Mouse (Mus musculus) embryonic facial prominence, embryonic 11.5 days (tissue): ENCODE results near the gene CT030661.1. TPM values are rescaled to one million over a fixed set of nuclear protein-coding genes. Genes with fewer than 3 reads are reported as not detected.
A peak's percentile ranks its signal among the peaks of the same experiment; 100 is the strongest.
"Not testable (repeated sequence)": the region's sequence is repeated elsewhere in the genome, so short reads cannot be mapped to it uniquely, and the experiment has no call there.

ENCODE experiments used
- ATAC-seq: fragments of 200-750 bp; cut with Nextera tagmentation; replicated peaks from 2 replicates; pipeline ENCODE4 v1.8.0; 2017; ENCODE audit warnings: low read depth; ENCODE audit not compliant: insufficient number of reproducible peaks, low FRiP score, low TSS enrichment
- DNase-seq: peaks from one replicate; pipeline ENCODE4 v3.0.0-alpha.2; 2015; ENCODE audit warnings: low spot score
- H3K27ac ChIP-seq: fragments of 300-500 bp; sonication (generic); replicated peaks from 2 replicates; pipeline ENCODE4 v1.5.1; 2014; ENCODE audit warnings: mild to moderate bottlenecking, low read depth, low read length, control low read depth
- H3K27me3 ChIP-seq: fragments of 300-500 bp; sonication (generic); 2 replicates; pipeline ENCODE4 v1.6.1; 2014; ENCODE audit warnings: mild to moderate bottlenecking, low read length, moderate library complexity, mixed read lengths; ENCODE audit not compliant: control insufficient read depth, insufficient read depth
- H3K36me3 ChIP-seq: fragments of 300-500 bp; sonication (generic); replicated peaks from 2 replicates; pipeline ENCODE4 v1.6.1; 2014; ENCODE audit warnings: low read depth, mild to moderate bottlenecking, low read length, moderate library complexity, mixed read lengths; ENCODE audit not compliant: control insufficient read depth, insufficient read depth
- H3K4me1 ChIP-seq: fragments of 300-500 bp; sonication (generic); 2 replicates; pipeline ENCODE4 v1.6.1; 2014; ENCODE audit warnings: low read length, mixed read lengths; ENCODE audit not compliant: control insufficient read depth, insufficient read depth
- H3K4me2 ChIP-seq: fragments of 300-500 bp; sonication (generic); 2 replicates; pipeline ENCODE4 v1.6.1; 2014; ENCODE audit warnings: low read depth, mild to moderate bottlenecking, control low read depth, low read length, moderate library complexity
- H3K4me3 ChIP-seq: fragments of 300-500 bp; sonication (generic); 2 replicates; pipeline ENCODE4 v1.5.1; 2014; ENCODE audit warnings: low read depth, low read length, control low read depth
- H3K9ac ChIP-seq: fragments of 300-500 bp; sonication (generic); replicated peaks from 2 replicates; pipeline ENCODE4 v1.6.1; 2014; ENCODE audit warnings: mild to moderate bottlenecking, control low read depth, low read length
- H3K9me3 ChIP-seq: fragments of 300-500 bp; sonication (generic); replicated peaks from 2 replicates; pipeline ENCODE4 v1.6.1; 2016; ENCODE audit warnings: mild to moderate bottlenecking, low read length, inconsistent platforms, mixed read lengths; ENCODE audit not compliant: control insufficient read depth
- WGBS: fragments of 180-500 bp; shearing (Covaris S2); extraction: QIAGEN DNeasy Blood & Tissue Kit; methylation state at CpG from one replicate; pipeline ENCODE4 v1.1.7; 2014; 5-methylcytosine and 5-hydroxymethylcytosine counted together
- polyA plus RNA-seq: library from polyadenylated mRNA; unstranded; fragments of >200 nt; fragmentation: Nextera tagmentation; extraction: Ambion mirVana; gene quantifications from 2 replicates; pipeline ENCODE4 v1.2.1, GENCODE M21; 2014

The CT030661.1 gene
- 13.9 and 16.5 TPM in 2 replicates for polyA plus RNA-seq

GRCm38 (mm10) chr17:22314730-22315226 lies at the start of gene CT030661.1:
TSS of gene CT030661.1 (minus strand) at chr17:22314837.
- ATAC-seq (peak; percentile 98), DNase-seq (peak; percentile 98)
- WGBS = under 1% methylated on average over 20 of the region's 20 CpGs
- H3K27ac ChIP-seq, H3K9me3 ChIP-seq, H3K4me1 ChIP-seq, H3K27me3 ChIP-seq, H3K36me3 ChIP-seq: not testable (repeated sequence)
- H3K9ac ChIP-seq = peak within 1 kb of the TSS; percentile 58
- peak within 1 kb of the TSS; percentile 51 for H3K4me3 ChIP-seq
- peak within 1 kb of the TSS; percentile 33 for H3K4me2 ChIP-seq

DNA sequence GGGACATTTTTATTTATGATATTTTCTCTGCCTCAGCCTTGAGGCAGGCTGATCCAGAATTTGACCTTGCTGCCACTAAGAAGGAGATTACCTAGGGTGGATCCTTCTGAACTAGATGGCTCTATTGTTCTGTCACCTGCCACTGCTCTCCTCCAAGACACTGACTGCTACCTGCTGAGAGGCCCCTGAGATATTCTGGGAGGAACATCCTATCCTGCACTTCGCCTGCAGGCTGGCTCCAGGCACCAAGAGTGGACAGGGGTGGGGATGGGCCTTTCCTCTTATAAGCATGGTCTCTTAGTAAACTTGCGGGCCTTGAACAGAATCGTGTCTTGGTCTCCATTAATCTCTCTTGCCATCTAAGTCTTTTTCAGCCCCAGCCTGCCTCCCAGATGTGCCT lies 49.3 kb upstream of the CT030661.1 start:
- no peak overlapping the region for H3K9ac ChIP-seq
- no peaks in the 10 kb centered on the region for H3K4me1 ChIP-seq
- no peaks in the 10 kb centered on the region for H3K27me3 ChIP-seq
- no peak overlapping the region for H3K27ac ChIP-seq
- 94% methylated on average over 3 of the region's 3 CpGs for WGBS
- DNase-seq = no peak
- no peak for ATAC-seq
- H3K4me3 ChIP-seq = no peak overlapping the region
- H3K4me2 ChIP-seq = no peak overlapping the region
- no peaks in the 10 kb centered on the region for H3K36me3 ChIP-seq
- no peaks in the 10 kb centered on the region for H3K9me3 ChIP-seq

DNA sequence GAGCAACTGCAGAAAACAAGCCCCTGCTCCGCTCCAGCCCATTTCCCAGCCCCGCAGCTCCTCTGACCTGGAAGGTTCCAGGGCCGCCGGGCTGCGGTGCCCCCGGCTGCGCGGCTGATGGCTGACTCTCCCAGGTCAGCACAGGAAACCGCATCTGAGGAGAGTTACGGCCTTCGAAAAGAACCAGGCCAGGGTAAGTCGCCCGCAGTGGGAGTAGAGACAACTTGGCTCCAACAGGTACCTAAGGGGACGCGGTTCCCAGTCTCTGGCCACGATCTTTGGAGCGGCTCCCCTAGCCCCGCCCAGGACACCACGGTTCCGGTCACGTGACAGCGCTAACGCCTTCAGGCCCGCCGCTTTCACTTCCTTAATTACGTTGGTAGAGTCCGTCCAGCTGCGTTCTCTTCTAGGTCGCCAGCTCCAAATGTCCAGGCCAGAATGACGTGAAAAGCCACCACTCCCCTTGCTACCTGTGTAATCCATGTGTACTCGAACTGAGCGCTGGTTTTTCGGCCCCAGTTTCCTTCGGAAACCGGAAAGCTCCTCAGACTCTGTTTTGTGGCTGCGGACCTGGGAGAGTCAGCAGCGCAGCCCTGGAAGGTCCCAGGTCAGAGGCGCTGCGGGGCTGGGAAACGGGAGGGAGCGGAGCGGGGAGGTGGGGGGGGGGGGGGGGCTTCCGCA lies 46.6 kb upstream of the CT030661.1 start, which contains the start of the genes Zfp944 and Zfp758:
TSS of gene Zfp944 (minus strand) at position 300 of the 681 bp plus-strand sequence.
TSS of gene Zfp758 (plus strand) at position 353 of the 681 bp plus-strand sequence.
- H3K4me1 ChIP-seq, H3K27me3 ChIP-seq, H3K27ac ChIP-seq, H3K36me3 ChIP-seq, H3K9me3 ChIP-seq: not testable (repeated sequence)
- Histone ChIP-seq H3K4me3 (peak within 1 kb of the TSS; percentile 58), H3K4me2 (peak within 1 kb of the TSS; percentile 36), H3K9ac (peak within 1 kb of the TSS; percentile 61)
- DNase-seq (peak; percentile 53), ATAC-seq (peak; percentile 98)
- WGBS = under 1% methylated on average over 21 of the region's 43 CpGs

DNA sequence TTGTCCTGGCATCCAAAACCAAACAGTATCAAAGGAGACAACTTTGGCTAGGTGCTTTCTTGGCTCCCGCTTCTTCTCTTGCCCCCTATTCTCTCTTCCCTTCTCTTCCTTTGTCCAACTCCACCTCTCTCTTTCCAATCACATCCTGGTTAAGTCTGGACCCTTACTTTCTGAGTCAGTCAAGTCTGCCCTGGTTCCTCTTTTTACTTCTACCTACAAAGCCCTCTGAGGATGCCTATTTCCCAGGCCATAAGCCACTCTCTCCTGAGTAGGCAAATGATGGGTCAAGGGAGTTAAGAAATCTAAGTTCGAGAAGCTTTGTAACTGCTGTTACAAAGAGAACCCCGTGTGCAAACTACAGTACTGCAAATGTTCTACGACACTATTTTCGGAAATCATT lies 45.9 kb upstream of the CT030661.1 start:
- 29% methylated on average over 5 of the region's 5 CpGs for WGBS
- Histone ChIP-seq H3K4me2 (peak overlapping the region; percentile 32), H3K27me3 (no peaks in the 10 kb centered on the region), H3K4me1 (no peaks in the 10 kb centered on the region), H3K9ac (peak overlapping the region; percentile 61), H3K27ac (no peak overlapping the region), H3K36me3 (no peaks in the 10 kb centered on the region), H3K4me3 (peak overlapping the region; percentile 58), H3K9me3 (no peaks in the 10 kb centered on the region)
- ATAC-seq (no peak; the same call in 1 of the 2 replicates), DNase-seq (no peak)

GRCm38 (mm10) chr17:22352794-22353193 lies 38.2 kb upstream of the CT030661.1 start:
- Histone ChIP-seq H3K4me3 (no peak overlapping the region), H3K4me1 (no peaks in the 10 kb centered on the region), H3K36me3 (no peaks in the 10 kb centered on the region), H3K9me3 (no peaks in the 10 kb centered on the region), H3K9ac (no peak overlapping the region), H3K27me3 (no peaks in the 10 kb centered on the region), H3K4me2 (no peak overlapping the region), H3K27ac (no peak overlapping the region)
- DNase-seq (peak; percentile 62), ATAC-seq (no peak)

DNA sequence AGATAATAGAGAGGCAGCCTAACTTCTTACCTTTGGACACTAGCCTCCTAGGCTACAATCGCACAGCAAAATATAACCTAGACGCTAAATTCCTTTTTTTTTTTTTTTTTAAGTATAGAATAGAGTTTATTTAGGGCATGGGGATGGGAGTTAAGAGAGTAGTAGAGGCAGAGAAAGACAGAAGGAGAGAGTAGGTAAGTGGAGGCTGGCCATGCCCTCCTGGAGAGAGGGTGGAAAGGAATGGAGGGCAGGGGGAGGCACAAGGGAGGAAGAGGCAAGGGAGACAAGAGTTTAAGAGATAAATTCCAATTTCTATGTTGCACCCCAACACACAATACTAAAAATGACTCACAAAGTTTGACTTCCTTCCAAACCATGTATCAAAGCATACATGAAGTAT lies 610 bp upstream of the CT030661.1 start:
- H3K9me3 ChIP-seq, H3K27me3 ChIP-seq, ATAC-seq, H3K36me3 ChIP-seq, DNase-seq, H3K4me1 ChIP-seq, H3K27ac ChIP-seq: not testable (repeated sequence)
- WGBS = 15% methylated on average over 2 of the region's 2 CpGs
- H3K4me2 ChIP-seq = peak overlapping the region; percentile 29; the same call in 1 of the 2 replicates
- H3K4me3 ChIP-seq = peak overlapping the region; percentile 51
- H3K9ac ChIP-seq = peak overlapping the region; percentile 48

DNA sequence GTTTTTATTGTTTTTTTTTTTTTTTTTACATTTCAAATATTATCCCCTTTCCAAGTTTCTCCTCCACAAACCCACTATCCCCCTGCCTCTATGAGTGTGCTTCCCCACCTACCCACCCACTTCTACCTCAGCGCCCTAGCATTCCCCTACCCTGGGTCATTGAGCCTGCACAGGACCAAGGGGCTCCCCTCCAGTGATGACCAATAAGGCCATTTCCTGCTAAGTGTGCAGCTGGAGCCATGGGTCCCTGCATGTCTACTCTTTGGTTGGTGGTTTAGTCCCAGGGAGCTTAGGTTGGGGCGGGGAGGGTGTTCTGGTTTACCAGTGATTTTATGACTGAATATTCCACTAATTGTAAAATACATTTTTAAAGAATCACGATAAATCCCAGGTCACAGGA lies 418 bp downstream of the CT030661.1 start:
- DNase-seq = not testable (repeated sequence)
- peak; percentile 90 for ATAC-seq

More for the DNA sequence above, 418 bp downstream of the CT030661.1 start:
- not testable (repeated sequence) for H3K36me3 ChIP-seq, H3K27ac ChIP-seq, H3K27me3 ChIP-seq, H3K9me3 ChIP-seq, H3K4me1 ChIP-seq
- WGBS = 0% methylated on average over 3 of the region's 3 CpGs
- Histone ChIP-seq H3K9ac (peak overlapping the region; percentile 58), H3K4me2 (peak overlapping the region; percentile 33), H3K4me3 (peak overlapping the region; percentile 51)
